Mouse (Mus musculus) liver, embryonic 11.5 days (tissue): ENCODE data around the gene Tmem260. TPM values are rescaled to one million over a fixed set of nuclear protein-coding genes. Genes with fewer than 3 reads are reported as not detected.

ENCODE experiments used
- ATAC-seq: fragments of 200-750 bp; cut with Nextera tagmentation; replicated peaks from 2 replicates; pipeline ENCODE4 v1.8.0; 2017; ENCODE audit warnings: moderate number of reproducible peaks, mild to moderate bottlenecking, moderate TSS enrichment, moderate library complexity; ENCODE audit not compliant: low FRiP score
- DNase-seq: peaks from one replicate; pipeline ENCODE4 v3.0.0-alpha.2; 2017; ENCODE audit warnings: low spot score
- H3K27ac ChIP-seq: fragments of 300-500 bp; sonication (generic); 2 replicates; pipeline ENCODE4 v1.5.1; 2014; ENCODE audit warnings: mild to moderate bottlenecking, low read depth, low read length, control low read depth
- H3K27me3 ChIP-seq: fragments of 300-500 bp; sonication (generic); replicated peaks from 2 replicates; pipeline ENCODE4 v1.6.1; 2014; ENCODE audit warnings: low read length, mixed read lengths; ENCODE audit not compliant: control insufficient read depth, insufficient read depth
- H3K36me3 ChIP-seq: fragments of 300-500 bp; sonication (generic); 2 replicates; pipeline ENCODE4 v1.6.1; 2014; ENCODE audit warnings: mild to moderate bottlenecking, low read length, moderate library complexity, mixed read lengths; ENCODE audit not compliant: control insufficient read depth, insufficient read depth
- H3K4me1 ChIP-seq: fragments of 300-500 bp; sonication (generic); replicated peaks from 2 replicates; pipeline ENCODE4 v1.6.1; 2014; ENCODE audit warnings: low read length, mixed read lengths; ENCODE audit not compliant: control insufficient read depth, insufficient read depth
- H3K4me2 ChIP-seq: fragments of 300-500 bp; sonication (generic); 2 replicates; pipeline ENCODE4 v1.6.1; 2014; ENCODE audit warnings: mild to moderate bottlenecking, control low read depth, moderate library complexity
- H3K4me3 ChIP-seq: fragments of 300-500 bp; sonication (generic); 2 replicates; pipeline ENCODE4 v1.5.1; 2014; ENCODE audit warnings: low read depth, low read length, control low read depth
- H3K9ac ChIP-seq: fragments of 300-500 bp; sonication (generic); 2 replicates; pipeline ENCODE4 v1.6.1; 2014; ENCODE audit warnings: low read depth, low read length, control low read depth
- H3K9me3 ChIP-seq: fragments of 300-500 bp; sonication (generic); 2 replicates; pipeline ENCODE4 v1.6.1; 2016; ENCODE audit warnings: low read length, inconsistent platforms, mixed read lengths; ENCODE audit not compliant: control insufficient read depth
- WGBS: fragments of 180-500 bp; shearing (Covaris S2); extraction: QIAGEN DNeasy Blood & Tissue Kit; methylation state at CpG from one replicate; pipeline ENCODE4 v1.1.7; 2014; 5-methylcytosine and 5-hydroxymethylcytosine counted together
- polyA plus RNA-seq: library from polyadenylated mRNA; unstranded; fragments of >200 nt; fragmentation: Nextera tagmentation; extraction: Ambion mirVana; gene quantifications from 2 replicates; pipeline ENCODE4 v1.2.1, GENCODE M21; 2014

The Tmem260 gene
- polyA plus RNA-seq, 1 experiment from 2014 or later = 13.8 TPM

- DNase-seq (no peak), ATAC-seq (no peak)
- no peaks in the 10 kb centered on the region for H3K27me3 ChIP-seq
- no peak overlapping the region for H3K9ac ChIP-seq
- 60% methylated on average over 18 of the region's 18 CpGs for WGBS
- H3K4me3 ChIP-seq = no peak overlapping the region
- no peak overlapping the region for H3K27ac ChIP-seq
- H3K9me3 ChIP-seq = no peaks in the 10 kb centered on the region
- H3K4me2 ChIP-seq = no peak overlapping the region
- no peaks in the 10 kb centered on the region for H3K36me3 ChIP-seq
- H3K4me1 ChIP-seq = no peaks in the 10 kb centered on the region
Measured at GRCm38 (mm10) chr14:48503691-48504565, 58.0 kb downstream of the Tmem260 start.

- Histone ChIP-seq H3K36me3 (no peaks in the 10 kb centered on the region), H3K4me3 (no peak overlapping the region), H3K4me1 (no peaks in the 10 kb centered on the region), H3K27me3 (no peaks in the 10 kb centered on the region), H3K27ac (no peak overlapping the region), H3K4me2 (no peak overlapping the region), H3K9ac (no peak overlapping the region), H3K9me3 (no peaks in the 10 kb centered on the region)
- 62% methylated on average over 9 of the region's 9 CpGs for WGBS
- DNase-seq (no peak), ATAC-seq (no peak)
Measured at GRCm38 (mm10) chr14:48504566-48504950, 58.6 kb downstream of the Tmem260 start.

- Histone ChIP-seq H3K4me3 (no peak overlapping the region), H3K9ac (no peak overlapping the region), H3K4me2 (no peak overlapping the region), H3K9me3 (no peaks in the 10 kb centered on the region), H3K36me3 (no peaks in the 10 kb centered on the region), H3K27me3 (no peaks in the 10 kb centered on the region), H3K4me1 (no peaks in the 10 kb centered on the region), H3K27ac (no peak overlapping the region)
- no peak for DNase-seq
- no peak for ATAC-seq
- 94% methylated on average over 12 of the region's 12 CpGs for WGBS
Measured at GRCm38 (mm10) chr14:48505606-48506005, 59.7 kb downstream of the Tmem260 start.

- Histone ChIP-seq H3K4me1 (no peaks in the 10 kb centered on the region), H3K4me3 (no peak overlapping the region), H3K27ac (no peak overlapping the region), H3K4me2 (no peak overlapping the region), H3K27me3 (no peaks in the 10 kb centered on the region), H3K36me3 (no peaks in the 10 kb centered on the region), H3K9me3 (no peaks in the 10 kb centered on the region), H3K9ac (no peak overlapping the region)
- ATAC-seq = no peak
- DNase-seq = no peak
- WGBS = 74% methylated on average over 8 of the region's 8 CpGs
Measured at GRCm38 (mm10) chr14:48507376-48507775, 61.5 kb downstream of the Tmem260 start.

GRCm38 (mm10) chr14:48509131-48509530, 63.2 kb downstream of the Tmem260 start:
- Histone ChIP-seq H3K4me3 (no peak overlapping the region), H3K4me1 (no peaks in the 10 kb centered on the region), H3K9me3 (no peaks in the 10 kb centered on the region), H3K4me2 (no peak overlapping the region), H3K27ac (no peak overlapping the region), H3K27me3 (no peaks in the 10 kb centered on the region), H3K9ac (no peak overlapping the region), H3K36me3 (no peaks in the 10 kb centered on the region)
- DNase-seq (no peak), ATAC-seq (no peak)
- WGBS = 83% methylated on average over 5 of the region's 5 CpGs

- H3K4me3 ChIP-seq = no peak overlapping the region
- H3K9ac ChIP-seq = no peak overlapping the region
- H3K4me1 ChIP-seq = no peaks in the 10 kb centered on the region
- H3K27ac ChIP-seq = no peak overlapping the region
- DNase-seq = no peak
- no peaks in the 10 kb centered on the region for H3K27me3 ChIP-seq
- no peaks in the 10 kb centered on the region for H3K36me3 ChIP-seq
- H3K4me2 ChIP-seq = no peak overlapping the region
- WGBS = 79% methylated on average over 12 of the region's 12 CpGs
- H3K9me3 ChIP-seq = no peaks in the 10 kb centered on the region
- no peak for ATAC-seq
Measured at GRCm38 (mm10) chr14:48513098-48513823, 67.3 kb downstream of the Tmem260 start.

GRCm38 (mm10) chr14:48513824-48514493, 68.0 kb downstream of the Tmem260 start:
- 83% methylated on average over 12 of the region's 12 CpGs for WGBS
- Histone ChIP-seq H3K4me1 (no peaks in the 10 kb centered on the region), H3K9ac (no peak overlapping the region), H3K4me3 (no peak overlapping the region), H3K4me2 (no peak overlapping the region), H3K27me3 (no peaks in the 10 kb centered on the region), H3K27ac (no peak overlapping the region), H3K9me3 (no peaks in the 10 kb centered on the region), H3K36me3 (no peaks in the 10 kb centered on the region)
- ATAC-seq (no peak), DNase-seq (no peak)

GRCm38 (mm10) chr14:48514620-48515019, 68.7 kb downstream of the Tmem260 start:
- H3K27me3 ChIP-seq = no peaks in the 10 kb centered on the region
- ATAC-seq (no peak), DNase-seq (no peak)
- no peaks in the 10 kb centered on the region for H3K4me1 ChIP-seq
- no peak overlapping the region for H3K4me2 ChIP-seq
- H3K36me3 ChIP-seq = no peaks in the 10 kb centered on the region
- no peak overlapping the region for H3K27ac ChIP-seq
- H3K9me3 ChIP-seq = no peaks in the 10 kb centered on the region
- no peak overlapping the region for H3K4me3 ChIP-seq
- 60% methylated on average over 7 of the region's 7 CpGs for WGBS
- no peak overlapping the region for H3K9ac ChIP-seq
